Mouse (Mus musculus): ENCODE data around the gene Irgc1. TPM values are rescaled to one million over a fixed set of nuclear protein-coding genes. Genes with fewer than 3 reads are reported as not detected.

The Irgc1 gene
- polyA plus RNA-seq, 1 experiment from 2014 or later, result not detected

DNA sequence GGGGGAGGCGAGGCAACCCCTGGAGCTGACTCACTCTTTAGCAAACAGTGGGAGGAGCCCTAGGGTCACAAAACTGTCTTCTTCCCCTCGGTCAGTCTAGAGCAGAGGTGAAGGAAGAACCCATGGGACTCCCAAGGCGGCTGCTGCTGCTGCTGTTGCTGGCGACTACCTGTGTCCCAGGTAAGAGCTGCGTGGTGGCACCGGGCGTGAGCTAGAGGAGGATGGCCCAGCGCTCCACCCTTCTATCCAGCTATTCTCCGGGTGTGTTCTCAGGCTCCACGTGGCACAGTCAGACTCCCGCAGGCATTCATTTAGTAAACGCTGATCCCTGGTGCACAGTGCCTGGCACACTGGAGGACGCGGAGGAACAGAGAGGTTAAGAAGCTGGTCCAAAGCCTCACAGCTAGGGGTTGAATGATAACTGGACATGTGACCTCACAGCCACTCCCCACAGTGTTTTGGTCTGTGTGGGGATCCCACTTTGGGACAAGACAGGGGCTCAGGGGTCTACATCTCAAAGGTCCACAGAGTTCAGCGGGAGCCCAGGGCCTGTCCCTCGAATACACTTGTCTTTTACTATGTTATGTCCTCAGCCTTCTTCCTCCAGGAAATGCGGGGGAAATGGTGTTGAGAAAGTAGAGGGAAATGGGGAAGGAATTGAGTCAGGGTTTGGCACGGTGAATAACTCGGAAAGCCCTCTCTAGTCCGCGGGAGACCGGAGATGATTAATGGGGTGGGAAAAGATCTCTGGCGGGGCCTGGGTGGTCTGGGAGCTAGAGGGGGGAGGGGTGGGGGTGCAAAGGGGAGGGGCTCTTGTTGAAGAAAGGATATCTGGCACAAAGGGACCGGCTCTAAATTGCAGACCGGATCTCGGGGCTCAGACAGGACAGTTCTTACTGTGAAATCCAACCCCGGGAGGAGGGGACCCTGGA, 10.6 kb upstream of the Irgc1 start, which contains the start of gene Plaur:
Plaur (plus strand) TSS at position 97 of the 932 bp plus-strand sequence.
- no peaks in the 10 kb centered on the region for H3K9me3 ChIP-seq (replicated peaks; ENCODE audit: control insufficient read depth, low read length, poor library complexity, severe bottlenecking)
- 10% methylated on average over 27 of the region's 27 CpGs for WGBS
- H3K4me2 ChIP-seq (ENCODE audit: low read length), result peak within 1 kb of the TSS; percentile 12
- H3K27ac ChIP-seq (ENCODE audit: low read length), result no peak within 1 kb of the TSS
- no peak within 1 kb of the TSS for H3K4me3 ChIP-seq (ENCODE audit: low read depth, low read length)
- H3K36me3 ChIP-seq (ENCODE audit: control insufficient read depth, insufficient read depth, low read length), result no peaks in the 10 kb centered on the region
- H3K27me3 ChIP-seq (ENCODE audit: control insufficient read depth, insufficient read depth, low read depth, low read length), result no peaks in the 10 kb centered on the region
- H3K4me1 ChIP-seq (ENCODE audit: control insufficient read depth, insufficient read depth, low read length), result no peaks in the 10 kb centered on the region
- ATAC-seq, result 0 out of 2 replicates have a peak, but pooled peaks have one; percentile 11
- H3K9ac ChIP-seq (ENCODE audit: low read depth, low read length), result peak within 1 kb of the TSS; percentile 34; the same call in 1 of the 2 replicates

DNA sequence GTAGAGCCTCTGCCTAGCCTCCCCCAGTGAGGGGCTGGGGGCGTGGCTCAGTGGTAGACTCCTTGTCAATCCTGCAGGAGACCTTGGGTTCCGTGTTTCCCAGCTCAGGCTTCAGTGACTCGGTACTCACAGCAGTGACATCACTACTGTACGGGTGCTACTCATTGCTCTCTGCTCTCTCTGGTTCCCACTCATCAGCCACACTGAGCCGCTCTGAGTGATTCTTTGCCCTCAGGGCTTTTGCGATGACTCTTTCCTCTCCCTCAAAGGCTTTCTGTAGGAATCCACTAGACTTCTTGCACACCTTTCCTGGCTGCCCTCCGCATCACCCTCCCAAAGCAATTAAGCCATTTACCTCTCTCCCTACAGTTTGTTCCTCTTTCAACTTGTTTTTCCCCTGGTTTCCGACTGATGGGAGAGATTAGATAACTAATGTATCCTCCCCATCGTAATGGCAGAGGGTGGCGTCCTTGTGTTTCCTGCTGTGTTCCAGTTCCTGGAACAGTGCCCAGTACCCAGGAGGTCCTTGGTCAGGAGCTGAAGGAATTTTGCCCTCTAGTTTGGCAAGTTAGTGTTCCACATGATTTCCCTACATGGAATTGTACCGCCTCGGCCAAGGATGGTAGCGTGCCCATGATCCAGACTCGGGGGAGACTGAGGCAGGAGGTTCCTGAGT, 9.4 kb upstream of the Irgc1 start:
- no peaks in the 10 kb centered on the region for H3K36me3 ChIP-seq (ENCODE audit: control insufficient read depth, insufficient read depth, low read length)
- no peaks in the 10 kb centered on the region for H3K4me1 ChIP-seq (ENCODE audit: control insufficient read depth, insufficient read depth, low read length)
- no peak overlapping the region for H3K27ac ChIP-seq (ENCODE audit: low read length)
- H3K4me3 ChIP-seq (ENCODE audit: low read depth, low read length), result no peak overlapping the region
- H3K9me3 ChIP-seq (replicated peaks; ENCODE audit: control insufficient read depth, low read length, poor library complexity, severe bottlenecking), result no peaks in the 10 kb centered on the region
- no peak for ATAC-seq
- H3K4me2 ChIP-seq (ENCODE audit: low read length), result no peak overlapping the region
- no peaks in the 10 kb centered on the region for H3K27me3 ChIP-seq (ENCODE audit: control insufficient read depth, insufficient read depth, low read depth, low read length)
- 77% methylated on average over 14 of the region's 14 CpGs for WGBS
- no peak overlapping the region for H3K9ac ChIP-seq (ENCODE audit: low read depth, low read length)

DNA sequence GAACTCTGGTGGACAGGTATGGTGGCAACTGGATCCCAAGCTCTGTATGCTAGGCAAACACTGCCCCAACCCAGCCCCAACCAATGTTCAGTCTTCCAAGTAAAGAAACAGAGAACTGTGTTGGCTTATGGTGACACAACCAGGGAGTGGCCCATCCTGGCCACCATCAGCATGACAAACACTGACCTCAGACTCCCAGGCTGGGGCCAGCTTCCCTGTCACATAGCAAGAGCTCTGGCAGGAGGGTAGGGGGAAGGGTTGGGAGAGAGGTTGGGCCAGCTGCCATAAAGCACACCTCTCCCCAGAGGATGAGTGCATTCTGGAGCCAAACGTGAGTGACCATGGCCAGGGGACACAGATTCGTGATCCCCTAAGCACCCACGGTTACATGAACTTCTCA, 7.7 kb upstream of the Irgc1 start:
- Histone ChIP-seq H3K4me2 (ENCODE audit: low read length) (no peak overlapping the region), H3K9ac (ENCODE audit: low read depth, low read length) (no peak overlapping the region), H3K36me3 (ENCODE audit: control insufficient read depth, insufficient read depth, low read length) (no peaks in the 10 kb centered on the region), H3K9me3 (replicated peaks; ENCODE audit: control insufficient read depth, low read length, poor library complexity, severe bottlenecking) (no peaks in the 10 kb centered on the region), H3K27me3 (ENCODE audit: control insufficient read depth, insufficient read depth, low read depth, low read length) (no peaks in the 10 kb centered on the region), H3K4me3 (ENCODE audit: low read depth, low read length) (no peak overlapping the region), H3K4me1 (ENCODE audit: control insufficient read depth, insufficient read depth, low read length) (no peaks in the 10 kb centered on the region), H3K27ac (ENCODE audit: low read length) (no peak overlapping the region)
- 63% methylated on average over 3 of the region's 3 CpGs for WGBS
- no peak for ATAC-seq

DNA sequence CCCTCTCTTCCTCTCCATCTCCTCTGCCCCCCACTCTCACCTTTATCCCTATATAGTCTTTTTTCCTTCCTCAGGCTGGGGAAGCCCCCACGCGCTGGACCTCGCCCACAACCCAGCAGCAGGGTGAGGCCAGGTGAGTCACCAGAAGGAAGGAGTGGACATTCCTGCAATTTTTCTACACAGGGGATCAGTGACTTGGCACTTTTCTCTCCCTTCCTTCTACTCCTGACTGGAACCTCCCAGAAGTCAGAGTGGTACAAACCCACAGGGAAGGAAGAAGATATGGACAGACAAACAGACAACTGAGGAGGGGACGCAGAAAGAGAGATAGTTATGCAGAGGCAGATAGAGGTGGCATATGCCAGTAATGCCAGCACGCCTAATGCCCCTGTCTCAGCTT, 7.3 kb upstream of the Irgc1 start:
- no peaks in the 10 kb centered on the region for H3K9me3 ChIP-seq (replicated peaks; ENCODE audit: control insufficient read depth, low read length, poor library complexity, severe bottlenecking)
- H3K4me1 ChIP-seq (ENCODE audit: control insufficient read depth, insufficient read depth, low read length), result no peaks in the 10 kb centered on the region
- H3K36me3 ChIP-seq (ENCODE audit: control insufficient read depth, insufficient read depth, low read length), result no peaks in the 10 kb centered on the region
- no peak overlapping the region for H3K4me2 ChIP-seq (ENCODE audit: low read length)
- no peak overlapping the region for H3K27ac ChIP-seq (ENCODE audit: low read length)
- 91% methylated on average over 5 of the region's 5 CpGs for WGBS
- H3K27me3 ChIP-seq (ENCODE audit: control insufficient read depth, insufficient read depth, low read depth, low read length), result no peaks in the 10 kb centered on the region
- H3K9ac ChIP-seq (ENCODE audit: low read depth, low read length), result no peak overlapping the region
- ATAC-seq, result no peak
- H3K4me3 ChIP-seq (ENCODE audit: low read depth, low read length), result no peak overlapping the region

DNA sequence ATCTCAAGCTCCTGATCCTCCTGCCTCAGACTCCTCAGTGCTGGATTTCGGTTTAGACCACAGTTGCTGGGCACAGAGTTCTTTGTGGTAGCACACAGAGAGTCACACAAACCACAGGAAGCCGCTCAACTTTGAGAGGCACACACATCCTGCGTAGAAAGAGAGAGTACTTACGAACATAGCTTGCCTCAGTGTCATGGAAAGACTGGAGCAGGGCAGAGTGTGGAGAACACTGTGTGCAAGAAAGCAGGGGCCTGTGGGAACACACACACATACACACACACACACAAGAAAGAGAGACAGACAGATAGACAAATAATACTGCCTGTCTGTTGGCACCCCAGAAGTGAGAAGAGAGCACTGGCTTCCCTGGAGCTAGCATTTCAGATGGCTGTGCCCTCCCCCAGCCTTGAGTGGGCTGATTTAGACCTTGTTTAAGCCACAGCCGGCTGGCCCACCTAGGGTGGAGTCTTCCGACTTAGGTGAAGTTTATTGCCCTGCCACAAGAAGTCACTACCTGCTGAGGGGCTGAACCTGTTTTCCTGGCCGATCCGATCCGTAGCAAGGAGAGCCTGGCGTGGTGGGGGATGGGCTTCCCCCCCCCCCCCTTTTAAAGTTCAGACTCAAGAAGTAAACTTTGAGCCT, 5.8 kb upstream of the Irgc1 start:
- H3K4me1 ChIP-seq (ENCODE audit: control insufficient read depth, insufficient read depth, low read length), result no peaks in the 10 kb centered on the region
- WGBS, result 81% methylated on average over 10 of the region's 10 CpGs
- ATAC-seq, result no peak
- H3K27me3 ChIP-seq (ENCODE audit: control insufficient read depth, insufficient read depth, low read depth, low read length), result no peaks in the 10 kb centered on the region
- no peak overlapping the region for H3K9ac ChIP-seq (ENCODE audit: low read depth, low read length)
- no peaks in the 10 kb centered on the region for H3K36me3 ChIP-seq (ENCODE audit: control insufficient read depth, insufficient read depth, low read length)
- H3K9me3 ChIP-seq (replicated peaks; ENCODE audit: control insufficient read depth, low read length, poor library complexity, severe bottlenecking), result no peaks in the 10 kb centered on the region
- H3K4me3 ChIP-seq (ENCODE audit: low read depth, low read length), result no peak overlapping the region
- H3K4me2 ChIP-seq (ENCODE audit: low read length), result no peak overlapping the region
- H3K27ac ChIP-seq (ENCODE audit: low read length), result no peak overlapping the region

DNA sequence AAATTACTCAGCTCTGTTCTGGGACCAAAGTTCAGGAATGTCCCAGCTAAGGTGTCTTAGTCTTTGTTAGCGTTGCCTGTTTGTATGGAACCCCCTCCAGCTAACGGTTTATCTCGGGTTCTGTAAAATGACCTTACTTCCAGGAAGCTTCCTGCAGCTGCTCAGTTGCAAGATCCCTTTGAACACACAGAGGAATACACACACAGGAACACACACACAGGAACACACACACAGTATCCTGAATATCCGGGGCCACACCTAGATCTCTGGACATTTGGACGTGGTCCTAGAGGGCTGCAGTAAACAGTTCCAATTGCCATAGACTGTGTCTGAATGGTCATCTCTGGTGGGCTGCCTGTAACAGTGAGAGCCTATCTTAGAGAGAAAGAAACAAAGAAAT, 3.6 kb upstream of the Irgc1 start:
- Histone ChIP-seq H3K9ac (ENCODE audit: low read depth, low read length) (no peak overlapping the region), H3K4me3 (ENCODE audit: low read depth, low read length) (no peak overlapping the region), H3K36me3 (ENCODE audit: control insufficient read depth, insufficient read depth, low read length) (no peaks in the 10 kb centered on the region), H3K9me3 (replicated peaks; ENCODE audit: control insufficient read depth, low read length, poor library complexity, severe bottlenecking) (no peaks in the 10 kb centered on the region), H3K27me3 (ENCODE audit: control insufficient read depth, insufficient read depth, low read depth, low read length) (no peaks in the 10 kb centered on the region), H3K27ac (ENCODE audit: low read length) (no peak overlapping the region), H3K4me2 (ENCODE audit: low read length) (no peak overlapping the region), H3K4me1 (ENCODE audit: control insufficient read depth, insufficient read depth, low read length) (no peaks in the 10 kb centered on the region)
- ATAC-seq, result no peak
- 83% methylated on average over 5 of the region's 5 CpGs for WGBS

DNA sequence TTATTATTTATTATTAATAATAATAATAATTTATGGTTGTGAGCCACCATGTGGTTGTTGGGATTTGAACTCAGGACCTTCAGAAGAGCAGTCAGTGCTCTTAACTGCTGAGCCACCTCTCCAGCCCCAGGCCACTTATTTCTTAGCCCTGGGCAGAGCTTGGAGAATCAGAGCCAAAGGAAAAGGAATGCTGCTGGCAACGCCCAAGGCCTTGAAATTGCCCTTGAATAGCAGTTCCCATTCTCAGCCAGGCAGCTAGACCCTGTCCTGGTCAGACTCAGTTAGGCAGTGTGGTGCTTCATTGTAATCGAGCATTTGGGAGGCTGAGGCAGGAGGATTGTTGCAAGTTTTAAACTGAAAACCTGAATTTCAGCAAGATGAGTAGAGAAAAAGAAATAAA, 2.1 kb upstream of the Irgc1 start:
- whole genome bisulfite sequencing, result 68% methylated on average over 2 of the region's 2 CpGs
- no peak overlapping the region for H3K9ac ChIP-seq (ENCODE audit: low read depth, low read length)
- no peaks in the 10 kb centered on the region for H3K4me1 ChIP-seq (ENCODE audit: control insufficient read depth, insufficient read depth, low read length)
- H3K4me2 ChIP-seq (ENCODE audit: low read length), result no peak overlapping the region
- H3K36me3 ChIP-seq (ENCODE audit: control insufficient read depth, insufficient read depth, low read length), result no peaks in the 10 kb centered on the region
- ATAC-seq, result no peak
- no peaks in the 10 kb centered on the region for H3K9me3 ChIP-seq (replicated peaks; ENCODE audit: control insufficient read depth, low read length, poor library complexity, severe bottlenecking)
- no peak overlapping the region for H3K27ac ChIP-seq (ENCODE audit: low read length)
- H3K27me3 ChIP-seq (ENCODE audit: control insufficient read depth, insufficient read depth, low read depth, low read length), result no peaks in the 10 kb centered on the region
- no peak overlapping the region for H3K4me3 ChIP-seq (ENCODE audit: low read depth, low read length)

DNA sequence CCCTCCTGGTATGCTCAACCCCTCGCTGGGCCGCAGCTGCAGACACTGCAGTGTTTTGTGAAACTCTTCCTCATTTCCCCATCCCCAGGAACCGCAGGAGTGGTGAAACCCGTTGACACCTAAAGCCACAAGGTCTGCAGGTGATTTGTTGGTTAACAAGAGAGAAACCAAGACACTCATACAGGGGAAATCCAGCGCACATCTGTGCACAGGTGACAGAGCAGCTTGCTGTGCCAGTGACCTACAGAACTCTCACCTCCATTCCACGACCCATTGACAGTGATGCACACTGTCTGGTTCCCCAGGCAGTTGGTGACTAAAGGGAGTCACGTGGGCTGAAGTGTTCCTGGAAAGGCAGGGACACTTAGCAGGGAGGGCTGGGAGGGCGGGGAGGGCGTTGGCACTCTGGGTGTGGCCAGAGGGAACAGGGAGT, 1.5 kb downstream of the Irgc1 start:
- Histone ChIP-seq H3K27me3 (ENCODE audit: control insufficient read depth, insufficient read depth, low read depth, low read length) (no peaks in the 10 kb centered on the region), H3K4me1 (ENCODE audit: control insufficient read depth, insufficient read depth, low read length) (no peaks in the 10 kb centered on the region), H3K27ac (ENCODE audit: low read length) (no peak overlapping the region), H3K36me3 (ENCODE audit: control insufficient read depth, insufficient read depth, low read length) (no peaks in the 10 kb centered on the region), H3K4me3 (ENCODE audit: low read depth, low read length) (no peak overlapping the region), H3K9ac (ENCODE audit: low read depth, low read length) (no peak overlapping the region), H3K9me3 (replicated peaks; ENCODE audit: control insufficient read depth, low read length, poor library complexity, severe bottlenecking) (no peaks in the 10 kb centered on the region), H3K4me2 (ENCODE audit: low read length) (no peak overlapping the region)
- 71% methylated on average over 9 of the region's 9 CpGs for WGBS
- ATAC-seq, result no peak

Measured in midbrain, embryonic 16.5 days (tissue).